Mouse (Mus musculus): ENCODE measurements at regions not wholly inside any gene's neighbourhood (a gene's known extent, or its start where the extent isn't known, plus 50 kb on each side); places are given as distances from the start of the nearest gene placed in this dataset.

GRCm38 (mm10) chr9:82729646-82730045 lies 99.7 kb upstream of the Irak1bp1 start:
- DNase-seq = no peak

- no peak for DNase-seq
Observed at GRCm38 (mm10) chr9:82733024-82733585, 96.2 kb upstream of the Irak1bp1 start.

GRCm38 (mm10) chr9:82734959-82735358 lies 94.4 kb upstream of the Irak1bp1 start:
- no peak for DNase-seq

GRCm38 (mm10) chr9:82759979-82760378 lies 69.4 kb upstream of the Irak1bp1 start:
- DNase-seq = no peak

GRCm38 (mm10) chr9:82760682-82761468 lies 68.5 kb upstream of the Irak1bp1 start:
- no peak for DNase-seq

DNA sequence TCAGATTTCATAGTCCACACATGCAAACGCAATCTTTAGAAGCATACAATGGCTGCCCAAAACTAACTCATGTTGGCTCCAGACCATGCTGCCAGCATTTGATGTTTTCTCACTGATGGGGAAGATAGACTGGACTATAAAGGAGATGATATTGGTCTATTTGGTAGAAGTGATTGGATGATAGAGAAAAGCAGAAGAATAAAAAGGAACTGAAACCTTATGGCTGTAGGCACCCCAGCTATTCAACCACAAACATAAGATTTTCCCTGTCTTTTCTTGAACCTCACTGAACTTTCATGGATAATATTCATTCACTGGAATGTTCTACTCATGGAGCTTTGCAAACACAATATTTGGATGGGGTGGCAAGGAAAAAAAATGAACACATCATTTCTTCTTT lies 65.7 kb upstream of the Irak1bp1 start:
- no peak for DNase-seq
